Mouse (Mus musculus): Measurements from ENCODE around the gene Samsn1.

Gene Samsn1

GRCm38 (mm10) chr16:76022181-76022580, at the start of gene Samsn1:
Gene Samsn1 (minus strand): TSS chr16:76022281.
- DNase-seq (ENCODE audit: low read depth, low spot score), result no peak

- no peak for DNase-seq (ENCODE audit: low read depth, low spot score)
Observed at GRCm38 (mm10) chr16:76066082-76066635, 44.1 kb upstream of the Samsn1 start.

- no peak for DNase-seq (ENCODE audit: low read depth, low spot score)
Observed at GRCm38 (mm10) chr16:76054976-76055375, 32.9 kb upstream of the Samsn1 start.

GRCm38 (mm10) chr16:76054079-76054478, 32.0 kb upstream of the Samsn1 start:
- DNase-seq (ENCODE audit: low read depth, low spot score), result no peak

- DNase-seq (ENCODE audit: low read depth, low spot score), result no peak
Observed at GRCm38 (mm10) chr16:76053537-76053936, 31.5 kb upstream of the Samsn1 start.

- DNase-seq (ENCODE audit: low read depth, low spot score), result no peak
Observed at GRCm38 (mm10) chr16:76047066-76047465, 25.0 kb upstream of the Samsn1 start.

GRCm38 (mm10) chr16:76040319-76040945, 18.4 kb upstream of the Samsn1 start:
- no peak for DNase-seq (ENCODE audit: low read depth, low spot score)

GRCm38 (mm10) chr16:76019164-76019563, 2.9 kb downstream of the Samsn1 start:
- DNase-seq (ENCODE audit: low read depth, low spot score), result no peak

GRCm38 (mm10) chr16:76003812-76004389, 18.2 kb downstream of the Samsn1 start:
- no peak for DNase-seq (ENCODE audit: low read depth, low spot score)

GRCm38 (mm10) chr16:76002870-76003572, 19.1 kb downstream of the Samsn1 start:
- no peak for DNase-seq (ENCODE audit: low read depth, low spot score)

- no peak for DNase-seq (ENCODE audit: low read depth, low spot score)
Observed at GRCm38 (mm10) chr16:76002287-76002686, 19.8 kb downstream of the Samsn1 start.

- no peak for DNase-seq (ENCODE audit: low read depth, low spot score)
Observed at GRCm38 (mm10) chr16:76001788-76002187, 20.3 kb downstream of the Samsn1 start.

- DNase-seq (ENCODE audit: low read depth, low spot score), result no peak
Observed at GRCm38 (mm10) chr16:76000127-76000526, 22.0 kb downstream of the Samsn1 start.

- DNase-seq (ENCODE audit: low read depth, low spot score), result no peak
Observed at GRCm38 (mm10) chr16:75990173-75990572, 31.9 kb downstream of the Samsn1 start.

- DNase-seq (ENCODE audit: low read depth, low spot score), result no peak
Observed at GRCm38 (mm10) chr16:75983831-75984230, 38.2 kb downstream of the Samsn1 start.

GRCm38 (mm10) chr16:75979381-75979780, 42.7 kb downstream of the Samsn1 start:
- no peak for DNase-seq (ENCODE audit: low read depth, low spot score)

GRCm38 (mm10) chr16:75977798-75978197, 44.3 kb downstream of the Samsn1 start:
- no peak for DNase-seq (ENCODE audit: low read depth, low spot score)

- DNase-seq (ENCODE audit: low read depth, low spot score), result no peak
Observed at GRCm38 (mm10) chr16:75975682-75976332, 46.3 kb downstream of the Samsn1 start.

GRCm38 (mm10) chr16:75970266-75970998, 51.6 kb downstream of the Samsn1 start:
- DNase-seq (ENCODE audit: low read depth, low spot score), result no peak

GRCm38 (mm10) chr16:75962021-75962420, 60.1 kb downstream of the Samsn1 start:
- DNase-seq (ENCODE audit: low read depth, low spot score), result no peak

- peak; percentile 47 for DNase-seq (ENCODE audit: low read depth, low spot score)
Observed at GRCm38 (mm10) chr16:75961487-75961886, 60.6 kb downstream of the Samsn1 start.
